Mouse (Mus musculus) cerebellum, postnatal 14 days (tissue): ENCODE results near the gene Hipk2.

Source experiments
- DNase-seq, 2 experiments: peaks; one replicate each; pipeline ENCODE4 v3.0.0; 2021; ENCODE audit warnings: mixed read lengths in 2 of 2

Hipk2 gene

DNA sequence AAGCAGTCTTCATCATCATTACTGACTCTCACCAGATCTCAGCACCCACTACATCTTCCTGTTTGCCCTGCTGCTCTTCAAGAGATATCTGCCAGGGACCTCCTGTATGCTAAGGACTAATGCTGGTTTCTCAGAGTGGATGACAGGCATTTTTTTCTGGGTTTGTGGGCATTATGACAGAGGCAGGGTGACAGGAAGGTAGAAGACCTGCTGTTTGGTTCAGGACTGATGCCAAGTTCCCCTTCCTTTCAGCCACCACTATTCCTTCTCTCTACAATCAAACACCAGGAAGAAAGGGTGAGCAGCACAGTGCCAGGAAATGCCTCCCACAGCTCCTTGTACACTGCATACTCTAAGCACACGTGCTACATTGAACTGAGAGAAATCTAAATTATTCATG, 90.2 kb downstream of the Hipk2 start:
- peak; percentile 80 to 83 for DNase-seq

DNA sequence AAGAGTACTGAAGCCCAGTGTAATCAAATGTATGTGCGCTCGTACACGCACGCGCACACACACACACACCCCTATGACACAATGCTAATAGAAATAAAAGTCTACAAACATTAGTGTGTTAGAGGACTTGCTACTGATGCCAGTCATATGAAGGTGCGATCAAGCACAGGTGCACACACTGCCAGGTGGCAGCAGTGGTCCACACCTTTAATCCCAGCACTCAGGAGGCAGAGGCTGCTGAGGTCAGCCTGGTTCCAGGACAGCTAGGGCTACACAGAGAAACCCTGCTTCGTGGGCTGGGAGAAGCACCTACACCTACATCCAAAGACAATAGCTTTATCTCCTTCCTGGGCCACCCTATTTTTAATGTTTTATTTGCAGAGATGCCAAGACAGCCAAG, 96.6 kb downstream of the Hipk2 start:
- peak; percentile 26 to 32 for DNase-seq

DNA sequence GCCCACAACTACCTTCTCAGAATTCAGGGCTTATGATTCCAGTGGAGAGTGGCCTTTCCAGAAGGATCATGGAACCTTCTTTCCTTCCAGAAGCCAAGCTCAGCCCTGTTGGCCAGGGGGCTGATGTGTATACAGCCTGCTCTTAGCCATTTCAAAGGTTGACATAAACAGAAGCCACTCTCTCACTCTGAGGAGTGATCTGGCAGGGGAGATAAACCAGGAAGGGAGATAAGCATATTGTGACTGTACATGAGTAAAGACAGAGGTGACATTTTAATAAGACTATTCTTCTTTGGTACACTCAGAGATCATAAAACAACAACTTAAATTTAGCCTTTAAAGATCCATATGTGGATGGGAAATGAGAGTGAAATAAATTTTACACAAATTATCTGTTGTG, 97.1 kb downstream of the Hipk2 start:
- no peak for DNase-seq

DNA sequence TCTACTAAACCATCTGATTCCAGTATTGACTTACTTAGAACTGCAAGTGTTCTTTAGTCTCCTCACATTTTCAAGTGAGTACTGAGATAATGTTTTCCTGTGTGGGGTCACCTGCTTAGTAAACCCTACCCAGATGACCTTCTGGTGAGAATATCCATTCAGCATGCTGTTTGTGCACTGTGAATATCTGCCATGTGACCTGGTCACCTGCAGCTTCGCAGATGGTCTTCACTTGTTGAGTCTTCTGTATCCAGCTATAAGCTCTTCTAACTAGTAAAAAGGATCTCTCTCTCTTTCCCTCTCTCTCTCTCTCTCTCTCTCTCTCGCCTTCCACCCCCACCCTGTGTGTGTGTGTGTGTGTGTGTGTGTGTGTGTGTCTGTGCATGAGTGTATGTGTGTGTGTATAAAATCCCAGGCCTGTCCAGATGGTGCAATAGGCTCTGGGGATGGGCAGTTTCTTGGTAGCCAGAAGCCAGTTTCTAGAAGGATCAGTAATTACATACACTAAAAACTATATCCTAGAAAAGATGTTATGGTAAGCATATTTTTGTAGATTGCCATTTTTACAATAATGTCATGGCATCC, 99.9 kb downstream of the Hipk2 start:
- DNase-seq = peak; percentile 26 to 54

DNA sequence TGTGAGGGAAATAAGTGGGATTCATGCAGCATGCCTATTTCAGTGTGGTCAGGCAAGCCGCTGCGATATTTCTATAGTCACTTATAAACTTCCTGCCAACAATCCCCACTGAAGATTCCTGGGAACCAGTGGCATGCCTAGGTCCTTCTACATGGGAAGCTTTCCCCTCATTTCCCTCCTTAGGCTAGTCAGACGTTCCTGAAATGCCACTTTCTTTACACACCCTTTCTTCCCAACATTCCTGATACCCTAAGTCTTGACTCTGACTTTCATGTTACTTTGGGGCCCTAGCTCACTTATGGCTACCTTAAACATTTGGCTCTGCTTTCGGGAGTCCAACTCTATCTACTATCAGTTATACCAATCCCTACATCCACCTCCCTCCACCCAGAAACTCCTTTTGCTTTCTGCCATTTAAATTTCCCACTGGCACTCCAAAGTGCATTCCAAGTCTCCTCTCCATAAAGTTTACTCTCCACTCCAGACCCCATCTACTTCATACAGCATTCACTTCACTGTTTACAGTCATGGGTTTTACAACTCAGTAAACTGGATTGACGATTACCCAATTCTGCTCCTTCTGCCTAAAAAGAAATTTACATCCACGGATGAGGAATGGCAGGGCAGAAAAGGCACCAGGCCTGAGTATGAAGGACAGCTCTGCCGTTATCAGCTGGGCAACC, 103.0 kb downstream of the Hipk2 start:
- DNase-seq = no peak

DNA sequence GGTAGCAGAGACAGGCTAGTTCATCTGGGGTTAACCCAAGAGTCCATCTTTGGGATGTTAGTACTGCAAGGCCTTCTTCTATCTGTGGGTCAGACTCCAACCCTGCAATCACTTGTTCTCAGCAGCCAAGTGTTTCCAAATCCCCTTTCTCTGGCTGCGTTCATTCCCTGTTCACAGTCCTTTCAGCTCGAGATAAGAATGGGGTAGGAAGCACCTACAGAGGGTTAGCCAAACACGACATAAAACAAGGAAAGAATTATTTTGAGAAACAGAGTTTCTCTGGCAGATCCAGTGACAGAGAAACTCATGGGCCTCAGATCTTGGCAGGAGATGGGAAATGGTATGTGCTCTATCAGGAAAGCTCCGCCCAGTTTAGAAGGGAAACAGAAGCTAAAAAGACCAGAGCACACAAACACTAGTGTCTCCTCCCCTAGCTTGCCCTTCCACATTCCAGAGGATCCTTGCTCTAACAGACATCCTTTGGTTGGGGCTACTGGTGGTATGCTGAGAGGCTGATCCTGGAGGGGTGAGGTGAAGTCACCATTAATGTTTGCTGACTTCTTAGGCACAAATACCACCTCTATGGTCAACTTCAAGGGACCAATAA, 104.8 kb downstream of the Hipk2 start:
- DNase-seq = no peak

DNA sequence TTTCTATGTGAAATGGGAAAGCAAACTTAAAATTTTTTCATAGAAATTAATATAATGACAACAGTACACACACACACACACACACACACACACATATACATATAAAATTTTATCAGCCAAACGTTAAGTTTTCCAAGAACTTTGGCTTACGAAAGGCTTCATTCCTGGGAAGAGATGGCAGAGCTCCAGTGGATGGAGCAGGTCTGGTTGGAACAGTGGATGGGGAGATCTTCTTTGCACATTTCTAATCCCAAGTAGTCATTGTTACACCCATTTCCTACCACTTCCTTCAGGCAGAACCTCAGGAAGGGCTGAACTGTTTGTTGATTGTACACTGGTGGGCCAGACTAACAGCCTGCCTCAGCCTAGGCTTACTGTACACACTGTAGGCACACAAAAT, 106.3 kb downstream of the Hipk2 start:
- DNase-seq = no peak

DNA sequence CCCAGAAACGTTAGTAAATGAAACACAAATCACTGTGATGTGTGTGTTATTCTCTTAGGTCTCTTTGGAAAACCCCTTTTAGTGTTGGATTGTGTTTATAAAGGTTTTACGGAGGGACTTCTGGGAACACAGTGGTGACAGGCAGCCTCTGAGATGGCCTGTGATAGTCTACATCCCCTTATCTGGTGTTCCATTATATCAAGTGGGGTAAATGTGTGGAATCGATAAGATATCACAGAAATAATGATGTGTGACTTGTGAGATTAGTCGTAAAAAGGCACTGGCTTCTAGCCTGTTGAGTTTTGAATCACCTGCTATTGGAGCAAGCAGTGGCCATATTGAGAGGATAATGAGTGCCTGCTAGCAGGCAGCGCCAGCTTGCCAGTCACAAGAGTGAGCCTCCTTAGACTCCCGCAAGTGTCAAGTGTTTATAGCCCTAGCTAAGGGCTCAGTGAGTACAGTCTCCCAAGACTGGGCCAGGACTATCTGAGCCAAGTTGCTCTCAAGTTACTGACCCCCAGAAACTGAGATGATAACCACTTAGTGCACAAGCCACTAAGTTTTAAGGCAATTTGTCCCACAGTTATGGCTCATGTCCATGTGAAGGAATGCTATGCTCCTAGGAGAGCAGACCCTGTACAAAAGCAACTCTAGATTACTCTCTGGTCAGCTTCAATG, 113.2 kb downstream of the Hipk2 start:
- DNase-seq = no peak

DNA sequence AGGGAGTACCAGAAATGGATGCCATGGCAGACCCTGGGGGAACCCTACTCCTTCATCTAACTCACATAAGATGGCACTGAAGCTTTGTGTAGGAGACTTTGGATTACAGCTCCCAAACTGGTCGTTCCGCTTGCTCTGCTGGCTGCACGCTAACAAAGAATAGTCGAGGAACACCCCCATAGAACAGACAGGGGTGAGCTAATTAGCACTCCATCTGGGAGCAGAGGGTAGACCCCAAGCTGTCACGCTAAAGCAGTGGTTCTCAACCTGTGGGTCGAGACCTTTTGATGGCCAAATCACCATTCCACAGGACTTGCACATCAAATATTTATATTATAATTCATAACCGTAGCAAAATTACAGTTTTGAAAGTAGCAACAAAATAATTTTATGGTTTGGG, 114.0 kb downstream of the Hipk2 start:
- DNase-seq = no peak

DNA sequence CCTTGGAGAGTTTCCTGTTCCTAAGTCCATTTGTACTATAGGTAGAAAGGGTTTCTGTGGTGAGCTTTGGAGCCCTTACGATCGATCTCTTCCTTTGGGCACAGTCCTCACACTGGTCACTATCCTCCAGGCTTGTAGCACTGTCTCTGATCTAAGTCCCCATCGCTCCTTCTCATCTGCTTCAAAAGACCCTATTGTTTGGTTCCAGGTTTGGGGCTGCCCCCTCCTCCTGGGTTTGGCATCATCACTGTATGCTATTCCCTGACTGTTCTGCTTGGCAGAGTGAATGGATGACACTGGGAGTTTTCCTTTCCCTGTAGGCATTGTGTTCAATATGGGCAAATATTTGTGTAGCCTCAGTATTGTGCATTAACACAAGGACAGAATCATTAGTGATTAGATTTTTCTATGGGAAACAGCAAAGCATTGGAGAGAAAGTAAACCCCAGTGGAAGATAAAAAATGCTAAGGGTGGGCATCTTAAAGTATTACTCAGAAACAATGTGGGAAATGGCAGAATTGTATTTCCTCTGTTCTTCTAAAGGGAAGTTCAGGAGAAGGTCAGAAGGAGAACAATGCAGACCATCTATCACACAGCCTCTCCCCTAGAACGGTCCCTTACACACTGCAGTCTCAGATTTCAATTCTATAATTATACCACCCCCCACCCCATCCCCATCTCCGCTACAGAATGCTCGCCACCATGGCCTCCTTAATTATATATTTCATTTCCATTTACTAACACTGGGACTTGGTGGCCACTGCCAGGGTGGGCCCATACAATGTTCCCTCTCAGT, 114.9 kb downstream of the Hipk2 start:
- DNase-seq = no peak

DNA sequence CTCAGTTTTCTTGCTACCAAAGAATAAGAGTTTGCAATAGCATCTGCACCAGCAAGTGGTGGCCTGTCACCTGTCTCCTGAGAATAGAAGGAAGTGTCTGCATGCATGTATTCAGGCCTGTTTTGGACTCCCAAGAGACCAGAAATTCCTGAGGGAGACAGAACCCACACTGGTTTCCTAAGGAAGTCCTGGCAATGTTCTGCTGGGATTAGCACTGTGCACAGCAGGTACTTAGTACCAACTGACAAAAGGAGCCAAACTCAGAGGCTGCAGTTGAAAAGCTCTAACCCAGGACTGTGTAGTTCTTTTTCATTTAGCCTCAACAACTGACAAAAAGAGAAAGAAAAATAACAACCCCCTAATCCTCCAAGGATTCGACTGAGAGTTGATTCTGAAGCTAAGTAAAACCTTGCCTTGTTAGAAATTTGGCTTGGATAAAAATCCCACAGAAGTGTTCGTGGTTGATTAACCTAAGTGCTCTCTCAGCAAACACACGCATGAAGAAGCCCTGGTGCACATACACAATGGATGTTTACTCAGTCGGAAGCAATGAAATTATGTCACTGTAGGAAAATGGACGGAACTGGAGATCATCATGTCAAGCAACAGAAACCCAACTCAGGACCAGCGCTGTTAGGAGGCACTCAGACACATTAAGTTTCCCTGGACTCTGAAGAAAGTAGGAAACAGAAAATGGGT, 115.9 kb downstream of the Hipk2 start:
- no peak for DNase-seq

DNA sequence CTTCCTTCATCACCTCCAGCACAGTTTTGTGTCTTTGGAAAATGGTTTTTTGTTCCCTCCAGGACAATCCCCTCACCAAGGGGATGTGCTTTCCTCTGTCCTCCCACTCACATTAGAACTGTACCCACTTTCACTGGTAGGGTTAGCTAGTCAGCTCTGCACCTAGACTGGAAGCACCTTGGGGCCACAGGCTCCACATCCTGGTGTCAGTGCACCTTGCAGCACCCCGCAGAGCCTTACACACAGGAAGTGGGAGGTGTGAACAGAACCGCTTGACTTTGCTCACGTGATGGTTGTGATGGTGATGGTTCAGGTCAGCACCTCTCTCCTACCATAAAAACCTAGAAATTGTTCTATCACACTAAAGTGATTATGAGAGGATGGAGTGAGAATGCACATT, 116.8 kb downstream of the Hipk2 start:
- DNase-seq = no peak

DNA sequence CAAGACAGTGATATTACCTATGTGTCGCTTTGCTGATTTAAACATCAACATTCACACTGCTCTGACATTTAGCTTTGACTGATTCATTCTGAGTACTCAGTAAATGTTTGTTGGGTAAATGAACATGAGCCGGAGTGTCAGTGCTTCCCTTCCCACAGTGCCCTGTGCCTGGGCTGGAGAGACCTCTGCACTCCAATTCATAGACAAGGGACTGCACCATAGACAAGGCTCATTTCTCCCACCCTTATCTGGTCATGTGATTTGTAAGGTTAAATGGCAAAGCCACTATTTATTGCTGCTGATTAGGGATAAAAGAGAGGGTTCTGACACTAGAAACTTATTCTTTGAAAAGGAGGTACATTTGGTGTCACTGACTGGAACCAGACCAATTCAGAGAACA, 118.4 kb downstream of the Hipk2 start:
- DNase-seq = no peak

DNA sequence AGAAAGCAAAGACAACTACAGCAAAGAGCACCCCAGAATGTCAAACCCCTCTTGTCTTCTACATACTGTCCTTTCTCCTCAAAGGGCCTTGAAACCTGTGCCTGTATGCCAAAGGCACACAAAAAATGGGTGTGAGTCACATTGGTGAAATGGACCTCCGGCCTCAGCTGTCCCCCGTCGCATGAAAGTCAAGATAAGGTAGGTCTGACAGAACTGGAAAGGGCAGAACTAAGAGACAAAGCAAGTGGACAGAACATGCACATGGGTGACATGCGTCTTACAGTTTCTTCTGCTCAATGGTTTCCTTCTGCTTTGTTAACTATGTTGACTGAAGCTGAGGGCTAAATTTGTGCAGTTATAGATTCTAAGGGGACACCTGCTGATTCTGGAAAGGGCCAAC, 119.0 kb downstream of the Hipk2 start:
- DNase-seq = no peak

DNA sequence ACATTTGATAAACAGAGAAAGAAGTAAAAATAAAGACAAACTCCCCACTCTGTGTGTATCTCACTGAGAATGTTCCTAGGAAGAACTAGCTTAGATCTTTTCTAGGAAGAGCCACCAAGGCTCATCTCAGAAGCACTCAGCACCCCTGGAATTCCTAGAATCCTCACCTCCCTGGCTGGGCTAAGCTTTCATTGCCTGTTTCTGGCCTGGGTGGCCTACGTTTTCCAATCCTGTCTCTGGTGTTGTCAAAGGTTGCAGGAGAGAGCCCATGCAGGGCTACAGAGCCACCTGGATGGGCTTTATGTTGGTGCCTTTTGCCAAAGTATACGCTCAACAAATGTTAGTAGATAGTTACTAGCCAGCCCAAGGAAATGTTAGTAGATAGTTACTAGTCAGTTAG, 120.0 kb downstream of the Hipk2 start:
- DNase-seq = no peak

DNA sequence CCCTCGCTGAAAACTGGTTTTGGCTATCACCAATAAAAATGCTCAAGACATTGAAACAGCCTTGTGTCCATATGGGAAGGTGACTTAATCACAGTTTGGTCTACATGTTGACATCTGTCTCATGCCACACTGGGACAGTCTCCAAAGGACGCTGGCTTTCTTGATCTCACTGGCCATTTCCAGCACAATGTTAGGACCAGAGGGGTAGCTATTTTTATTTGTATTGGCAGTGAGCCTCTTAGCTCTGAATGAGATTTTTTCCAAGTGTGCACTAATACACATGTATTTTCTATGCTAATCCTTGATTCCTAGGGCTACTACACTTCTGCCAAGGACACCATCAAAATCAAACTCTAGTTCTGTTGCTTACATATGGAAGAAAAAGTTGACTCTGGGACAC, 120.8 kb downstream of the Hipk2 start:
- no peak for DNase-seq

DNA sequence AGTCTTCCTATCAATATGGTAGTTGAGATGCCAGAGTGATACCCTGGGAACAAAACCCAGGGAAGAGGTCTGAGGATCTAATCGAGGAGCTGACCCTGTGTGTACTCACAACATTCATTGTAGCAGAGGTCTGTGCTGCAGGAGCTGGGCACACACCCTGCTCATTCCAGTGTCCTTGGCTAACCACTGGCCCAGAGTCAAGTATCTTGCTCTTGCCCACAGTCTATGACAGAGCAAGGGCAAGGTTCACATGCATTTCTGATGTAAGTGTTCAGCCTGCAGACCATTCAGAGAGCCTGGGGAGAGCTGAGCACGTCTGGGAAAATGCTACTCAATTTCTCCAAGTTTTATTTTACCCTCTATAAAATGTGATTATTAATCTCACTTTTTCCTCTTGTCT, 122.2 kb downstream of the Hipk2 start:
- no peak for DNase-seq

DNA sequence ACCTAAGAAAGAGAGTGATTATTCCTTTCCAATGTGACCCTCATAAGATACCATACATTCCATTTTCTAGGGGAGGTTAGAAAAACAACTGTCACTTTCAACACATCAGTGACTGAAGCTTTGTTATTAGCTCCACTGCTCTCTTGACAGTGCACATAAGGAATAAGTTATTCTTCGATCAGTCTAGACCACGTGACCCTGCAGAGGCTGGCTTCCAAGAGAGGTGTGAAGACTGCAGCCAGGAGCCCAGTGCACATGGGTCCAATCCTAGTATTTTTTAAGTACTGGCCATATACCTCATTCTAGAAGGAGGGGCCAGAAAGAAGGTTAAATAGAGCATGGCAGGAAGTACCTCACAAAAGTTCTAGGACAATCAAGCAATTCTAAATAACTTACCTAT, 122.9 kb downstream of the Hipk2 start:
- DNase-seq = no peak

DNA sequence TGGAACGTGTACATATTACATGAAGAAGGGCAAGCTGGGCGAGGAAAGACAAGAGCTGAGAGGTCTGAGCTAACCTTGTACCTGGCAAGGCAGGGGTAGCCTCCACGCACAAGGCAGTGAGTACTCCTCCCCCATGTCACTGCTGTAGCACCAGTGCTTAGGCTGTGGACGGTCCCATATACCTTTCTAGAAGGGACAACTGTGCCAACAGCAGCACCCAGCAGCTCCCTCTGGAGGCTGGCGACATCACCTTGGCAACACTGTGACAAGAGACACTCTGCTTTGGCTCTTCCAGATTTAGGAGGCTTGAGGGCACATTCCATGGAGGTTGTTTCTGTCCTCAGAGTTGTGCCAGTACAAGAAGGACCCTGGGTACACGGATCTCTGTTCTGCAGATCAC, 123.5 kb downstream of the Hipk2 start:
- peak in 1 of 2 experiments; percentile 25 for DNase-seq

DNA sequence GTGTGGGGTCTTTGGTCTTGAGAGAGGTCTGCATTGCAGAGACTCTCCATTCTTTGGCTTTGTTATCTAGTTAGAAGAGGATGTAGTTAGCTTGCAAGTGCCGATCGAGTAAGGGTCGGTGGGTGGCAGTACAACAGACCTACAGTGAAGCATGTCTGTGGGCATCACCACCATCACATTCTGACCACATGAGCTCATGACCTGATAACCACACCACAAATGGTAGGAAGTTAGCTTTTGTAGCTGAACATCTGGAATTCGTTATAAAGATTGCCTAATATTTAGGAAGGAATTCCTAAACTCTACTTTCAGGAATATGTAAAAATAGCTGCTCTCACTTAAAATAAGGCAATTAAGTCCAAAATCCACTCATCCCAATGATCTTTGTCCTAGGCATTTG, 127.9 kb downstream of the Hipk2 start:
- no peak for DNase-seq

DNA sequence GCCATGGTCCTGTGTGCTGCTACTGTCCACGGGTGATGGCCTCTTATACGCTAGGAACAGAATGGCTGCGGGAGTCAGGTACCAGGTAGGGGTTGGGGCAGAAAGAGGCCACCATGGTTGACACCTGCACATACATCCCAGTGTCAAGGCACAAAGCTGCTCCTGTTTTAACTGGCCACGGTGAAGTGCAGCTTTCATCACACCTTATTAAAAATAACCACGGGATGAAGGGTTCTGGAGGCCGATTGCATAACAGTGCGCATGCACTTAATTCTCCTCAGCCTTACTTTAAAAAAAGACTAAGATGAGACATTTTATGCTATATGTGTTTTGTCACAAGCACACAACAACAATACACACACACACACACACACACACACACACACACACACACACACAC, 132.6 kb downstream of the Hipk2 start:
- DNase-seq = no peak

DNA sequence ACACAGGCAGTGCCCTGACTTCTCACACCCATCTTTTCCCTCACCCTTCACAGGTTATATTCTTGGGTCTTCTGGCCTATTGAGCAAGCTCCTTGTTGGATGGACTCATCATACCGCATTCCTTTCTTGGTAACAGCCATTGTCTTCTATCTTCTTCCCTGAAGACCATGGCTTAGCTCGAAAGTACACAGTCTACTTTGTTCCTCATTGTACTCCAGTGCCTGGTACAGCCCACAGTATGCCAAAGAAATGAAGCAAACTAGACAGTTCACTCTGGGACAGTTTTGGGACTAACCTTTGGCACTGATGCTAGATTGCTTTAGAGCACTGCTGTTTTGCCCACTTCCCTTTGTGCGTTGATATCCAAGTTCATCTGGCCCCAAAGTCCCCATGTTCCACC, 133.5 kb downstream of the Hipk2 start:
- DNase-seq = no peak

DNA sequence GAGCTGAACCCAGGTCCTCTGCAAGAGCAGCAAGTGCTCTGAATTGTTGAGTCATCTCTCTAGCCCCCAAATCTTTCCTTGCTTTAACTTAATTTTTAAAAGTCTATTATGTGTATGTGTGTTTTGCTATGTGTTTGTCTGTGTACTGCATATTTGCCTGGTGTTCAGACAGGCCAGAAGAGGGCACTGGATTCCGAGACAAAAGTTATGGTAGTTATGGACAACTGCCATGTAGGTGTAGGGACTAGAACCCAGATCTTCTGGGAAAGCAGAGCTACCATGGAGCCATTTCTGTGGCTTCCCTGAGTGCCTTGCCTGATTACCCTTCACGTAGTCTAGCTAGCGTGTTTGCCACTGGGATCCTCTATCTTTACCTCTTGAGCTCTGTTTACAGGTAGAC, 134.9 kb downstream of the Hipk2 start:
- DNase-seq = no peak
